Mouse (Mus musculus) gonadal fat pad, adult 2 months (tissue): Measurements from ENCODE around the gene Tnfsf9. TPM values are rescaled to one million over a fixed set of nuclear protein-coding genes. Genes with fewer than 3 reads are reported as not detected.

ENCODE experiments used
- DNase-seq: peaks from one replicate; pipeline ENCODE4 v3.0.0-alpha.2; 2012; ENCODE audit warnings: low read depth
- polyA plus RNA-seq: library from polyadenylated mRNA; depleted of rRNA; stranded (reverse); fragments of >200 nt; gene quantifications from 2 replicates; pipeline ENCODE4 v1.2.3, GENCODE M21; 2012; rRNA removed

Tnfsf9 gene
- polyA plus RNA-seq, 1 experiment: 0.58 TPM

DNA sequence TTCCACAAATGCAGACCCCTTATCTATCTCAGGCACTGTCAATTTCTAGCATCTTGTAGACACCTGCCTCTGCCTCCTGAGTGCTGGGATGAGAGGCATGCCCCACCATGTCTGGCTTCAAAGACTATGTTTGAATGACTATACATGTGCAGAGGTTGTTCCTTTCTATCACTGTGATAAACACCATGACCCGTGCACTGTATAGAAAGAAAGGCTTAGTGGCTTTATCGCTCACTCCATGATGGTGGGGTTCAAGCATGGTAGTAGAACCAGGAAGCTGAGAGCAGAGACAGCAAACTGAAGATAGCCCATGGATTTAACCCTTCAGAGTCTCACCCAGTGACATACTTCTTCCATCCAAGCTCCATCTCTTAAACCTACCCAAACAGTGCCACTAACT, 29.6 kb downstream of the Tnfsf9 start:
- no peak for DNase-seq

DNA sequence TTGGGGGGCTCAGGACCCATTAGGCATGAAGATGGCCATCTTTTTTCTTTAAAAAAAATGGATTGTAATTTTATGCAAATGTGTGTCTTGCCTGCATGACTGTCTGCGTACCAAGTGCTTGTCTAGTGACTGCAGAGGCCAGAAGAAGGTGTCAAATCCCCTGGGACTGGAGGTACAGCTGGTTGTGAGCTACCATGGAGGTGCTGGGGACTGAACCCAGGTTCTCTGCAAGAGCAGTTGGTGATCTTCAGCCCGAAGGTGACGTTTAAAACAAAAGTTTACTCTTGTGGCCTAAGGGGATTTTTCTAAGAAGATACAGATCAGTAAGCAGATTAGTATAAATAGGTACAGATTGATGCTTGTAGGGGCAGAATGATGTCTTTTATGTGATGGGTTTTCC, 30.5 kb downstream of the Tnfsf9 start:
- no peak for DNase-seq

DNA sequence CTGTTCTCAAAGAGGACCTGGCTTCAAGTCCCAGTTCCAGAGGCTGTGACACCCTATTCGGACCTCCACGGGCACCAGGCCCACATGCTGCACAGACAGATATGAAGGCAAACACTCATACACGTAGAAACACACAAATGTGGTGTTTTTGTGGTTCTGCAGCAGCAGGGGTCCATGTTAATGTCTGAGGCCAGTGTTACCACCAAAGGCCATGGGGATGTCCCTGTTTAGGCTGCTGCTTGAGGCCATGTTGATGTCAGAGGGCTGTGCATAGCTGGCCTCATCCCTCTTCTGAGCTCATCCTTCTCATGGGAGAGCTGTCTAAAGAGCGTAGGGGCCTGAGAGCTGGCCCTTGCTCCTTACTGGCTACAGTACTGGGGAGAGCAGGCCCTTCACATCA, 33.6 kb downstream of the Tnfsf9 start:
- DNase-seq: no peak

DNA sequence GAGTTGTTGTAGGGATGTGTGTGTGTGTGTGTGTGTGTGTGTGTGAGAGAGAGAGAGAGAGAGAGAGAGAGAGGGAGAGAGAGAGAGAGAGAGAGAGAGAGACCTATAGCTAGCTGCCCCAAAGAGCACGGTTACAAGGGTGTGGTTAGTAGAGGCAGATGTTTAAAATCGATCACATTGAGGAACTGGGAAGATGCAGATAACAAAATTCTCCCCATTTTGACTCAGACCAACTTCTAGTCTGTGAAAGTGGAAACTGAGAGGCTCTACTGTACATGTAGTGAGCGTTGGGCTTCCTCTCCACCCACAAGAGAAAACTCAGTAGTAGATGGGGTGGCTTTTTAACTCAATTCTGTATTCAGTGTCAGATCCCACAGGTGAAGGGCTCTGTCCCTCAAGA, 34.6 kb downstream of the Tnfsf9 start:
- DNase-seq: no peak

DNA sequence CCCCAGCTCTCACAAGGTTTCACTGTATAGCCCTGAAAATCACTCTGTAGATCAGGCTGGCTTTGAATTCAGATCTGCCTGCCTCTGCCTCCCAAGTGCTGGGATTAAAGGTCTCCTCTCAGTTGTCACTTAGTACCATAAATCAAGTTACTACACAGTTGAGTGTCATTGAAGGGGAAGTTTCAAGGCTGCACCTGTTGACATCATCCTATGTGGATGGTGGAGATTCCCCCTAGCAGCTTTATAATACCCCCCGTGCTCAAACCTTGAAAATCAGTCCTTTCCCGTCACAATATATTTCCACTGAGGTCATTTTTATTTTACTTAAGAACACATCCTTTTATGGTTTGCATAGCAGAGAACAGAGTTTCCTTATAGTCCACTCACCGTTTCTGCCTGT, 38.6 kb downstream of the Tnfsf9 start:
- no peak for DNase-seq

DNA sequence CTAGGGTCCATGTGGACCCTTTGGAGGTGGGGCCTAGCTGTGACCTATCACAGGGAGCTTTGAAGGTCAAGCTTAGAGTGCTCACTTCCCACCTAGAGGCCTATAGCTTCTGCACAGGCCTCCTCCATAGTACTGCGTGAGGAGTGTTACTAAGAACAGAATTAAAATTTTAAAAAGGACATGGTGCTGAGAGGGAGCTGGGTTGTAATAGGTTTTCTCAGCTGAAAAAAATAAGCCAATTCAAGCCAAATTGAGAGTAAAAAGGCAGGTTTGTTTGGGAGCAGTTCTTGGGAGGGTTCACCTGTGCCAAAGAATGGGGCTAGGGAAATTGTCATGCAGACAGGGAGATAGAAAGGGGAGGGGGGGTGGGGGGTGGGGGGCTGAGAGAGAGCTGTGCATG, 40.0 kb downstream of the Tnfsf9 start:
- DNase-seq: no peak

DNA sequence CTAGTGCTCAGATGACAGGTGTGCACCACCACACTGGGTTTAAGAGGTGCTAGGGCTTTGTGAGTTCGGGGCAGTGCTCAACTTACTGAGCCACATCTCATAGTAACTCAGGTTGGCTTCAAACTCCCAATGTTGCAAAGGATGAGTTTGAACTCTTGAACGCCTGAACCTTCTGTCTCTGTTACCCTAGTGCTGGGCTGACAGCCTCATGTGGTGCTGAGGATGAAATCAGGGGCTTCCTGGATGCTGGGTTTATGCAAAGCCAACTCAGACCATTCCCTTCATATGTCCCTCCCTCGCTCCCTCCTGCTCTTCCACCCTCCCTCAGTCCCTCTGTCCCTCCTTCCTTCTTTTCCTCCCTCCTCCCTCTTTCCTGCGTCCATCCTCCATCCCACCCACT, 43.2 kb downstream of the Tnfsf9 start:
- DNase-seq: no peak

DNA sequence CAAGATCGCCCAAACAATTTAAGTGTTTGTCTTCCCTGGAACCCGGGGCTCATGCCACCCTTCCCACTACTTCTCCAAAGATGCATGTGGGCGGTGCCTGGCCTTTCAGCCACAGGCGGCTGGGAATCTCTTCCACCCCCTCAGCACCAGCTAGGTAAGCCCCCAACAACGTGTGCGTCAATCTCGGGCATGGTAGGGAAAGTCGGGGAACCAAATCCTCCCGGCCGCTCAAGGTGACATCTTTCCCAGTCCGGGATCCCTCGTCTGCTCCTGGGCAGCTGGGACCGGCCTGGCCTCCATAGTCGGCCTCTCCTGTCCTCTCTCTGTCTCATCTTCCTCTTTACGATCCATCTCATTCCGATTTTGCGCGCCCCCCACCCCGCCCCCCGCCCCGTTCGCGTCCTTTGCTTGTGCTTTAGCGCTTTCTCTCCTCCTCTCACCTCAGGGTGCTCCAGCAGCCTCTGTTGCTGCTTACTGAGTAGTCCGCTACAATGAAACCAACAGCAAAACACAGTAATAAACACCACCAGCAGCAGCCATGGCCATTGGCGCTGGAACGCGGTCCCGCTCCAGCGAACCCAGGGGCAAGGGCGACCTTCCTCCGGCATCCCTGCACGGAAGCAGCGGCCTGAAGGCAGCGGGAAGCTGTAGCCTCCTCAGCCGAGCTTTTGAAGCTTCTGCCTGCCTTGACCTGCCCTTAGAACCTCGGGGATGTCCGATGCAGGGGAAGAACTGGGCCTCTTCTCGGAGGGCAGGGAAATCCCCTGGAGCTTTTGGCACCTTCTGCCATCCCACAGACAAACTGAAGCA, 44.1 kb downstream of the Tnfsf9 start, which contains the start of gene Cd70:
Gene Cd70, minus strand, starts transcription at position 784 of the 810 bp plus-strand sequence.
- no peak for DNase-seq

DNA sequence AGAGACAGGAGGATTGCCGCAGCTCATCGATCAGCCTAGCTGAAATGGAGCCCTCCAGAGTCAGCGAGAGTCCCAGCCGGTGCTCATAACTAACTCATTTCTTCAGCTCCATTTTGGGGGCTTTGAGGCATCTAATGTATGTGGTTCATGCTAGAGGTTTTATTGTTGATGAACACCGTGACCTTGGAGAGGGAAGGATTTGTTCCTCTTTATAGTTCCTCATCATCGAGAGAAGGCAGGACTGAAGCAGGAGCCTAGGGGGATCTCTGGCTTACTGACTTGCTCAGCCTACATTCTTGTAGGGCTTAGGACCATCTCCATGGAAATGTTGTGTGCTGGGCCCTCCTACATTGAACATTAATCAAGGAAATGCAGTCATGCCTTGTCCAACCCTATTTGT, 47.9 kb downstream of the Tnfsf9 start:
- no peak for DNase-seq

DNA sequence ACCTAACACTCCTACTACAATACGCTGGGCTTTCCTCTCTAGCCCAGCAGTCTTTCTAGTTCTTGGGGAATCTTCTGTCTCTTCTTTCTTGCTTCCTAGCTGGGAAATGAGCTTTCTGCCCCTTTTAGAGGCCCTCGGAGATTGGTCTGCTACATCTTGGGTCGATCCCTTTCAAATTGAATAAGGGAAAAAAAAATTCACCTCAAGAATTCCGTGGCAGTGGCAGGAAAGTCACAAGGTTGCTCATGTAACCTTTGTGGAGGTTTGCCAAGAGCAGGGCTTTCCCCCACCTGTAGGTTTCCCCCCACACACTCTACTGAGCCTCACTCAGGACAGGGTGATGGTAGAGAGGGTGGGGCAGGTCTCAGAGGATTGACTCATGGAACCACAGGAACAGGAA, 48.7 kb downstream of the Tnfsf9 start:
- DNase-seq: no peak

Other genes starting within 250 kb of the Tnfsf9 start
- gene Acsbg2, start 230.9 kb upstream of the Tnfsf9 start, polyA plus RNA-seq: 0.74 and 1.5 TPM in 2 replicates
- gene 1700061G19Rik, start 229.8 kb upstream of the Tnfsf9 start, polyA plus RNA-seq: 0.23 and 0.38 TPM in 2 replicates
- 33.6 and 36.4 TPM in 2 replicates for gene Mllt1, start 169.9 kb upstream of the Tnfsf9 start, polyA plus RNA-seq
- gene Acer1, start 123.2 kb upstream of the Tnfsf9 start, polyA plus RNA-seq: not detected in 2 replicates
- 171 and 183 TPM in 2 replicates for gene Clpp, start 115.0 kb upstream of the Tnfsf9 start, polyA plus RNA-seq
- 32.3 and 38.3 TPM in 2 replicates for gene Alkbh7, start 108.0 kb upstream of the Tnfsf9 start, polyA plus RNA-seq
- not detected in 2 replicates for gene Pspn, start 105.3 kb upstream of the Tnfsf9 start, polyA plus RNA-seq
- gene Gtf2f1, start 94.0 kb upstream of the Tnfsf9 start, polyA plus RNA-seq: 32.5 and 37.8 TPM in 2 replicates
- gene Gm17949, start 93.9 kb upstream of the Tnfsf9 start, polyA plus RNA-seq: 0.20 and 0.47 TPM in 2 replicates
- 44.9 and 61.6 TPM in 2 replicates for gene Khsrp, start 73.8 kb upstream of the Tnfsf9 start, polyA plus RNA-seq
- 0.12 and 0.29 TPM in 2 replicates for gene Slc25a41, start 63.7 kb upstream of the Tnfsf9 start, polyA plus RNA-seq
- gene Crb3, start 46.2 kb upstream of the Tnfsf9 start, polyA plus RNA-seq: 38.7 and 47.6 TPM in 2 replicates
- gene Slc25a23, start 45.5 kb upstream of the Tnfsf9 start, polyA plus RNA-seq: 49.0 and 61.9 TPM in 2 replicates
- 5.0 and 5.4 TPM in 2 replicates for gene Dennd1c, start 26.8 kb upstream of the Tnfsf9 start, polyA plus RNA-seq
- gene Tubb4a, start 17.5 kb upstream of the Tnfsf9 start, polyA plus RNA-seq: 2.5 and 4.3 TPM in 2 replicates
- not detected in 2 replicates for gene Cd70, start 44.5 kb downstream of the Tnfsf9 start, polyA plus RNA-seq
- 0.24 and 0.32 TPM in 2 replicates for gene Tnfsf14, start 88.9 kb downstream of the Tnfsf9 start, polyA plus RNA-seq
- gene C3, start 122.8 kb downstream of the Tnfsf9 start, polyA plus RNA-seq: 194 and 273 TPM in 2 replicates
- 77.8 and 78.2 TPM in 2 replicates for gene Gpr108, start 143.1 kb downstream of the Tnfsf9 start, polyA plus RNA-seq
- 27.5 and 33.1 TPM in 2 replicates for gene Trip10, start 144.1 kb downstream of the Tnfsf9 start, polyA plus RNA-seq
- 2.9 and 3.1 TPM in 2 replicates for gene Vav1, start 173.8 kb downstream of the Tnfsf9 start, polyA plus RNA-seq